Mouse (Mus musculus) megakaryocyte-erythroid progenitor cell, adult 5-6 weeks (primary cell): ENCODE results near the gene Hdgf. TPM values are rescaled to one million over a fixed set of nuclear protein-coding genes. Genes with fewer than 3 reads are reported as not detected.

ENCODE experiments used
- ATAC-seq: replicated peaks from 2 replicates; pipeline ENCODE4 v1.8.0; 2016; ENCODE audit warnings: mild to moderate bottlenecking, inconsistent platforms; ENCODE audit not compliant: severe bottlenecking, poor library complexity, low FRiP score, low TSS enrichment
- total RNA-seq, 2 experiments: library from RNA; stranded (forward) in 1 of 2; stranded (reverse) in 1 of 2; fragments of 200-1000, 215-1000 nt in 1 of 2; fragments of >200 nt in 1 of 2; fragmentation: Nextera tagmentation in 1 of 2; gene quantifications; 2 replicates each; pipeline ENCODE4 v1.2.3; 2014 to 2017

Gene Hdgf
- total RNA-seq, 2 experiments from 2014 or later = 813 to 1,020 TPM

- peak; percentile 49; the same call in 1 of the 2 replicates for ATAC-seq
Measured at GRCm38 (mm10) chr3:87935776-87936175, 29.7 kb downstream of the Hdgf start.

- ATAC-seq = no peak
Measured at GRCm38 (mm10) chr3:87940611-87941010, 34.5 kb downstream of the Hdgf start.

- no peak for ATAC-seq
Measured at GRCm38 (mm10) chr3:87942471-87942870, 36.4 kb downstream of the Hdgf start.

- no peak for ATAC-seq
Measured at GRCm38 (mm10) chr3:87943586-87943985, 37.5 kb downstream of the Hdgf start.

DNA sequence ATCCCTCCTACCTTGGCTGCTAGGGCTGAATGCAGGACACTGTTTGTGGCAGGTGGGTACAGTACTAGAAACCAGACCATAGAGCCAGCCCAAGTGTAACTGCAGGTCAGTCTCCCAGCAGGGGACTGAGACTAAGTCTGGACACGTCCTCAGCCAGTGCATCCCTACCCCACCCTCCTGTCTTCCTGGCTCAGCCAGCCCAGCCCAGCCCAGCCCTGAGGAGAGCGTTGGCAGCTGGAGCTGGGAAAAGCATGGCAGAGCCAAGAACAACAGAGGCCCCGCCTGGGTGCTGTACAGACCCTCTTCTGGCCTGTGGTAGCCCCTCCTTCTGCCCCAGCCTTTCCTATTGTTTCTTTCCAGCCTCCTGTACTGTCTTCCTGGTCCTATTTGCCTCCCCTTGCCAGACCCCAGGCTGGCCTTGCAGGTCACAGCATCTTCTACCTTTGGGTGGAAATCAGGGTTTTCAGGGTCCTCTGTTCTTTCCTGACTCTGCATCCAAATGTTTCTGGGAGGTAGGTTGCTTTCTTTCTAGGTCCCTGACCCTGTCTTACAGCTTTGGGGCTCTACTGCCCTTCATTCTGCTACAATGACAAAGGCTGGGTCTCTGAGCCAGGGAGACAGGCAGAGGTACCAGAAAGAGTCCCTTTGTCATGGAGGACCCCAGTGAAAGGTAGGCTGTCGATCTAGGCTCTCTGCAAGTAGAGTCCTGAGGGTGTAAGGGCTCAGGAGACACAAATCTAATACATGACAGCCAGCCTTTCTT is 38.9 kb downstream of the Hdgf start:
- no peak for ATAC-seq

- ATAC-seq = no peak
Measured at GRCm38 (mm10) chr3:87945781-87946540, 39.8 kb downstream of the Hdgf start.

DNA sequence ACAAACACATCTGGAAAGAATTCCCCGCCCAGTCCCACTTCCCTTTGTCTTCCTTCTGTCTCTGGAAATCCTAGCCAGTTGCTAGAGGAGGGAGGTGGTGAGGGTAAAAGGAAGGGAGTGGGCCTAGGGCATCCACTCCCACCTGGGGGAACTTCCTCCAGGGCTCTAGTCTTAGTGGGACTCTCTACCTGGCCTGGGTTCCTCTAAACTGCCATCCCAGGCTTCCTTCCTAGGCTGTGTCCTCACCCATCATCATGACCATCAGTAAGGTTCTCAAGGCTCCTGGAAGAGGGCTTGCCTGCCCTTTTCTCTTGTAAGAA is 40.4 kb downstream of the Hdgf start:
- ATAC-seq = no peak

DNA sequence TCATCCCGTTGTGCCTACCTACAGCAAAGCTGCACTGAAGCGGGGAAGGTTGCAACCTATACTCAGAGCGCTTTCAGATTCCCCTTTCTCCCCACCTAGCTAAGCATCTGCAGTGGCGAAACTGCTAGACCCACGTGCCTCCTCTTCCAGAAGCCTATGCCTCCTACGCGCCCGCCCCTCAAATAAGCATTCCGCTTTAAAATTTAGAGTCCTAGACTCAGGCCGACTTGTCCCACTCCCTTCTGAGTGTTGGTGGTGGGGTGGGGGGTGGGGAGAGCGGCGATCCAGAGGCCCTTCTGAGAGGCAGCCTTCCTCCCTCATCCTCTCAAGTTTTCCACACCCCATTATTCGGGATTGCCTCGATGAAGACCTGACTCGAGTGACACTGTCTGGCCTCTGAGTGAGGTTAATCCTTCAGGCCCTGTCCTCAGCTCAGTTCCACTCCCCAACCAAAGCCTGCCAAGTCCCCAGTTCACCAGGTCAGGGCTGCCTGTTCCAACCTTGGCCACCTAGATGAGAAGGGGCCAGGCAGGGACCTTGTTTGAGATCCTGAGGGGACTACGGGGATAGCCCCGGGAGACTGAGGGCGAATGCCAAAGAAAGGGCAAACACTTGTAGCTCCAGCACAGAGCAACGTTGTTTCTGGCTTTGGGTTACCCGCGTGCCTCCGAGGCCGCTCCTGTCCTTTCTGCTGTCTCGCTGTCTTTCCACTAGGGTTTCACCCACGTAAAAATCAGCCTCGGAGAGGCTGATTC is 41.1 kb downstream of the Hdgf start:
- ATAC-seq = no peak

DNA sequence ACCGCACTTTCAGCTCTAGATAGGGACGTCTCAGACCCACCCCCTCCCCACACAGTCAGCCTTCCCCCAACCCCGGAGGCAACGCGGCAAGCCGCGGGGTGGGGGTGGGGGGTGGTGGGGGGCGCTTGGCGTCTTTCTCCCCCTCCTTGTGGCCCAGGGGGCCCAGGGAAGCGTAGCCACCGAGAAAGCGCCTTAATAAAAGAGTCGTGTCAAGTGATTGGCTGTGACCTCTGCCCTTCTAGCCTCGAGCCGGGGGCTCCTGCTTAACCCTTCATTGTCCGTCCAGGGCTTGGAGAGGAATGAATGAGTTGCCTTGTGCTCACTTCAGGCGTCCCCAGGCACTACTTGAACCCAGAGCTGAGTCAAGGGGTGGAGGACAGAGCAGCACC is 41.7 kb downstream of the Hdgf start:
- ATAC-seq = no peak

DNA sequence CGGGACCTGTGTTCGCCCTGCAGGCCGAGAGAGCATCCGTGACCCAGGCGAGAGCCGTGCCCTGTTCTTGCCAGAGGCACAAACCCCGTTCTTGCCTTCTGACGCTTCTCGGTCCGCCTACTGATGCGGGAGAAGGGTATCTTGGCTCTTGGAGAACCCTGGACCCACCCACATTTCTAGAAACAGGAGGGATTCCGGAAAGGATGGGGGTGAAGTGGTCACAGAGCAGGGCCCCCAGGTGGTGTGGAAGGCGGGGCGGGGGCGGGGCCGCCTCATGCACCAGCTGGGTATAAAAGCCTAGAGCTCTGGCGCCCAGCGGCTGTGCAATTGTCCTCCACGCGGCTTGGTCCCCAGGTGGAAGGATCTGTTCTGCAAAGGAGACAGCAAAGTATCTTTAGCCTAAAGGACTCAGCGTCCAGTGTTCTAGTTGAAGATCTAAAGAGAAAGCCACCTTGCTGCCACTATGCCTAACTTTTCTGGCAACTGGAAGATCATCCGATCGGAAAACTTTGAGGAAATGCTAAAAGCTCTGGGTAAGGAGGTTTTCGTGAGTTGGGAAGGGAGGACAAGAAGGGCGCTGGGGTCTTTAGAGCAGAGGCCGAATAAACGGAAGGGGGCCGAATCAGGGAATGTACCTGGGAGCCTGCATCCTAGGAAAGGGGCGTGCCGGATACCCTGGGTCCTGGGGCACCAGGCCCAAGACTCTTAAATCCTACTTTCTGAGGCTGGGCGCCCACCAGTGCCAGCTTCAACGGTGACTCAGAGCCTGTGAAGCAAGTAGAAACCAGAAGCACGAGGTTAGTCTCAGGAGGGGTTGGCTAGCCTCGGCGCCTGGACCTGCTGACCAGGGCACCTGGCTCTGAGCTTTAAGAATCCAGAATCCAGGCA is 42.5 kb downstream of the Hdgf start, which contains the start of gene Crabp2:
Crabp2 (plus strand) TSS at position 289 of the 888 bp plus-strand sequence.
- ATAC-seq = peak; percentile 39; the same call in 1 of the 2 replicates

GRCm38 (mm10) chr3:87949266-87949954 is 43.3 kb downstream of the Hdgf start:
- ATAC-seq = no peak

DNA sequence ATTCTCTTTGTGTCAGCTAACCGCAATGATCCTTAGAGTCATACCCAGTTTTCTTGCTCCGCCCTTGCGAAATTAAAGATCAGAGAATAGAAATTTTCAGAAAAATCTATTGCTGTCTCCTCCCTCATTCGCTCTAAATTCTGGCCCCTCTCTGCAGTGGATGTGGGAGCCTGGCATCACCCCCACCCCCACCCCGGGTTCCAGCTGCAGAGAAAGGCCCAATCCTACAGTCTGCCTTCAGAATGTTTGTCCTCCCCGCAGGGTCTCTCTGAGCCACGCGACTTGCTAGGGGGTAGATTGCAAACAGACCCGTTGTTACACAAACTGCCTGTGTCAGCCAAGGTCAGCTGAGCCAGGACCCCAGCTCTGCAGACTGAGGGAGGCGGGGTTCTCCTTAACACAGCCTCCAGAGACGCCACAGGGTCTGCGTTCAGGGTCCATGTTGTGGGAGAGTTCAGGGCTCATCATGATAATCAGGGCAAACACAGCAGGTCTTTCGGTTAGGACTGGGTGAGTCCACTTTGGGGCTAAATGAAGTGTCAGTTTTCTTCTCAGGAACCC is 43.9 kb downstream of the Hdgf start:
- ATAC-seq = no peak

DNA sequence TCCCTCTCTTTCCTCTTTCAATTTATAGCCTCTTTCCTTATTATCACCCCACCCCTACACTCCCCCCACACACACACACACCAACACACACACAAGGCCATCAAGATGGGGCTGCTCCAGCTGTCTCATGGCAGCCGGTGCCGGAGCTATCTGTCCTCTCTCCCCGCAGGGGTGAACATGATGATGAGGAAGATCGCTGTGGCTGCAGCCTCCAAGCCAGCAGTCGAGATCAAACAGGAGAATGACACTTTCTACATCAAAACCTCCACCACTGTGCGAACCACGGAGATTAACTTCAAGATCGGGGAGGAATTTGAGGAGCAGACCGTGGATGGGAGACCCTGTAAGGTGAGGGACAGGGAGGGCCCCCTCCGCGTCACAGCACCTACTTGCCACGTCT is 45.8 kb downstream of the Hdgf start:
- no peak for ATAC-seq

DNA sequence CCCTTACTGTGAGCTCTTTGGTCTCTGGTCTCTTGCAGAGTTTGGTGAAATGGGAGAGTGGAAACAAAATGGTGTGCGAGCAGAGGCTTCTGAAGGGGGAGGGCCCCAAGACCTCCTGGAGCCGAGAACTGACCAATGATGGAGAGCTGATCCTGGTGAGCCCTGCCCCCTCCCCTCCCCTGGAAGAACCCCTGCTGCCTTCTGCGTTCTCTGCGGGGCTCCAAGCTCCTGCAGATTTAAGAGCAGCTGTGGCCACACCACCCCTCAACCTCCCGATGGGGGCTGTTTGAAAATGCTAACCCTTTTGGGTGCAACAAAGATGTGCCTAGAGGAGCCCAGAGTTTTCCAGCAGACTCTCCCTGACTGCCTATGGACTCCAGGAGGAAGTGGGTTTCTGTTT is 46.3 kb downstream of the Hdgf start:
- no peak for ATAC-seq

DNA sequence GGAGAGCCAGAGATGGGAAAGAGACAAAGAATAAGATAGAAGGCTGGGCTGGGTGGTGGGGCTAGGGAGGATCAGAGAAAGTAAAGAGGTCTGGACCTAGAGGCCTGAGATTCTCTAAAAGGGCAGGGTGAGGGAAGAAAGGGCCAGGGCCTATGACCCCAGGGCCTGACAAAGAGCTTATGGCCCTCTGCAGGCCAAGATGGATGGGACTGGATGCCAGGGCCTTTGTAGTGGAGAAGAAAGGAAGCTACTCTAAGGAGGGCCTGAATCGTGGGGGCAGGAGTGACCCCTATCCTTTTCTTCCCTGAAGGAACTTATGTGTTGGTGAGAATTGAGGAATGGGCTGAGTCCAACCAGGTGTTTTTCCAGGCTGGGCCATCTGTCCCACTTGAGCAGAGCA is 51.9 kb downstream of the Hdgf start:
- ATAC-seq = no peak

- no peak for ATAC-seq
Measured at GRCm38 (mm10) chr3:87958476-87958875, 52.4 kb downstream of the Hdgf start.

DNA sequence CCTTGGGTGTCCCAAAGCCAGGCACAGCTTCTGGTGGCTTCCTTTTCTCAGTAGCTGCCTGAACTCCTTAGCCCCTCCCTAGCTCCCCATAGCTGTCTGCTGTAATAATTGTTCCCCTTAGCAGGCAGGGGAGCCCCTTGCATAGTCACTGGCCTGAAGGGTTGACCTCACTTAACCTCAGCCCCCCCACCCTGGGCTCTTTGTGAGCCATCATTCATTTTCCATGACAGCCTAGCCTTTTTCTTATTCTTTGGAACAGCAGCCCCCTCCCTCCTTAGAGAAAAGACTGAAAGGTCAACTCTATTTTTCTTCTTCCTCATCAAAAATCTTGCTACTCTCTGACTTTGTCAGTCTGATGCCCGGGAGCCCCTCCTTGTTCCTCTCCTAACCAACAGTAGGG is 52.8 kb downstream of the Hdgf start:
- no peak for ATAC-seq

DNA sequence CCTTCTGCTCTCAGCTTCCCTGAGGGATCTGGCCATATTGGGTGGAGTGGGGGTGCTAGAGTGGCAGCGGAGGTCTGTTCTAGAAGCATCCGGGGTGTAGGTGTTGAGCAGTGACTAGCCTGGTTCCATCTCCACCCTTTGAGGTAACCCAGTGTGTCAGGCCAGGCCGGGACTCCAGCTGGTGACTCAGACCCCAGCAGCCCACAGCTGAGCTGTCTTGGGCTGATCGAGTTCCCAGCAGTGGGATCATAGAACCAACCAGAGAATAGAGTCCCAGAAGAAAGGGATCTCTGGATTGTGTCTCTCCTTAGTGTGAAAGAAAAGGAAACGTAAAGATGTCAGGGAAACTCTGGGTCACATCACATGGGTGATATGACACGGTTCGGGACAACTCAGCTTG is 53.2 kb downstream of the Hdgf start:
- ATAC-seq = no peak

GRCm38 (mm10) chr3:87960191-87960585 is 54.1 kb downstream of the Hdgf start:
- no peak for ATAC-seq
